Mouse (Mus musculus): Measurements from ENCODE around the gene Ptbp1.

GRCm38 (mm10) chr10:79821731-79822130, 32.5 kb upstream of the Ptbp1 start:
- TF ChIP-seq CTCF (conservative IDR thresholded peaks at IDR 0.05; ENCODE audit: low read length) (no peak), POU5F1 (IDR thresholded peaks at IDR 0.05; ENCODE audit: borderline replicate concordance, low read length) (no peak)
